In genomic region chr11:40692101-40692509, GRCm38 (mm10) we compare ENCODE assay signal across 7 mouse cellular contexts. TPM values are rescaled to one million over a fixed set of nuclear protein-coding genes. Genes with fewer than 3 reads are reported as not detected.
DNase-seq lines count a peak whose midpoint lies in the region; ATAC-seq lines count a peak whose summit lies in the region.

No protein-coding gene starts in this region.

- peaks cover 62% of the 10 kb centered on the region for H3K79me2 ChIP-seq in macrophage (ENCODE audit: inconsistent target)

- H3K4me1 ChIP-seq in lung, embryonic 15.5 days = peaks cover 22% of the 10 kb centered on the region

- no peak for DNase-seq in lung, adult 18-20 months
- peak; percentile 17 for DNase-seq in embryo, embryonic 11.5 days (ENCODE audit: low read depth, low spot score)
- peak; percentile 54 for DNase-seq in heart, postnatal 4 days
- DNase-seq in urinary bladder, adult 2 months (ENCODE audit: low spot score) = no peak
- DNase-seq in ovary, adult 18-20 months (ENCODE audit: low spot score) = no peak

- H3K9ac ChIP-seq in lung, embryonic 15.5 days = peak overlapping the region; percentile 68

- peak overlapping the region; percentile 89 for H3K4me2 ChIP-seq in lung, embryonic 15.5 days

- H3K27me3 ChIP-seq in lung, embryonic 15.5 days = no peaks in the 10 kb centered on the region

- H3K36me3 ChIP-seq in lung, embryonic 15.5 days = peaks cover 6% of the 10 kb centered on the region
- H3K36me3 ChIP-seq in macrophage (ENCODE audit: inconsistent target) = peaks cover 3% of the 10 kb centered on the region; the same call in 1 of the 2 replicates

- ATAC-seq in lung, embryonic 15.5 days (ENCODE audit: borderline replicate concordance, extremely low read depth, low FRiP score, low TSS enrichment) = peak; percentile 73

- H3K9me3 ChIP-seq in lung, embryonic 15.5 days = no peaks in the 10 kb centered on the region

- WGBS in lung, embryonic 15.5 days = under 1% methylated on average over 28 of the region's 28 CpGs
- 1% methylated on average over 23 of the region's 28 CpGs for WGBS in macrophage (ENCODE audit: missing documents)

- peak overlapping the region; percentile 95 for H3K27ac ChIP-seq in lung, embryonic 15.5 days
- H3K27ac ChIP-seq in macrophage = no peak overlapping the region

- peak overlapping the region; percentile 92 for H3K4me3 ChIP-seq in lung, embryonic 15.5 days
- H3K4me3 ChIP-seq in macrophage (ENCODE audit: inconsistent target) = peak overlapping the region; percentile 77

RNA-seq across cellular contexts. Expression of gene Mat2b, which starts 2.9 kb away (rescaled TPM):
- polyA plus RNA-seq in lung, embryonic 15.5 days (2015; fragmentation: Nextera tagmentation; extraction: Ambion mirVana) = 92.6 and 94.4 TPM in 2 replicates
- total RNA-seq in heart, postnatal 4 days (2021) = 10 to 100 TPM; 89.0 TPM
- total RNA-seq in macrophage (2018; cell fraction: chromatin; rRNA removed) = 100 to 1,000 TPM in 3 of 26 experiments, 10 to 100 TPM in 21, 1 to 10 TPM in 2; 6.4 to 103 (median 41.3) TPM
- total RNA-seq in macrophage (2018; cell fraction: cytosol; rRNA removed) = 10 to 100 TPM; 25.1 to 57.4 (median 48.2) TPM
- 10 to 100 TPM; 11.4 to 84.9 (median 36.2) TPM for total RNA-seq in macrophage (2018; cell fraction: nucleus; rRNA removed)
- polyA plus RNA-seq in macrophage (2018) = 28.8 to 55.1 TPM (median 43.4 TPM) in 3 replicates
- polyA plus RNA-seq in urinary bladder, adult 2 months (2012; rRNA removed) = 93.8 and 101 TPM in 2 replicates

RNA-seq across cellular contexts. Expression of gene Hmmr, which starts 41.1 kb away (rescaled TPM):
- 51.7 and 57.0 TPM in 2 replicates for polyA plus RNA-seq in lung, embryonic 15.5 days (2015; fragmentation: Nextera tagmentation; extraction: Ambion mirVana)
- 10 to 100 TPM; 36.3 to 43.2 TPM for total RNA-seq in heart, postnatal 4 days (2021)
- total RNA-seq in macrophage (2018; cell fraction: chromatin; rRNA removed) = 10 to 100 TPM in 1 of 26 experiments, 1 to 10 TPM in 15, under 1 TPM in 8, not detected in 2; 0.33 to 13.5 (median 1.5) TPM
- total RNA-seq in macrophage (2018; cell fraction: cytosol; rRNA removed) = 1 to 10 TPM in 14 of 26 experiments, under 1 TPM in 12; 0.38 to 5.5 (median 1.4) TPM
- 1 to 10 TPM in 11 of 26 experiments, under 1 TPM in 15; 0.23 to 6.2 (median 0.91) TPM for total RNA-seq in macrophage (2018; cell fraction: nucleus; rRNA removed)
- 0.32 to 7.1 TPM (median 3.3 TPM) in 3 replicates for polyA plus RNA-seq in macrophage (2018)
- 0.99 and 1.2 TPM in 2 replicates for polyA plus RNA-seq in urinary bladder, adult 2 months (2012; rRNA removed)

RNA-seq across cellular contexts. Expression of gene Nudcd2, which starts 41.4 kb away (rescaled TPM):
- 156 and 161 TPM in 2 replicates for polyA plus RNA-seq in lung, embryonic 15.5 days (2015; fragmentation: Nextera tagmentation; extraction: Ambion mirVana)
- 10 to 100 TPM; 30.6 to 31.7 TPM for total RNA-seq in heart, postnatal 4 days (2021)
- total RNA-seq in macrophage (2018; cell fraction: chromatin; rRNA removed) = 10 to 100 TPM in 19 of 26 experiments, 1 to 10 TPM in 7; 3.3 to 55.8 (median 18.0) TPM
- total RNA-seq in macrophage (2018; cell fraction: cytosol; rRNA removed) = 10 to 100 TPM; 19.9 to 45.8 (median 28.3) TPM
- 10 to 100 TPM in 22 of 26 experiments, 1 to 10 TPM in 4; 6.1 to 48.9 (median 15.6) TPM for total RNA-seq in macrophage (2018; cell fraction: nucleus; rRNA removed)
- polyA plus RNA-seq in macrophage (2018) = 35.8 to 54.5 TPM (median 53.0 TPM) in 3 replicates
- polyA plus RNA-seq in urinary bladder, adult 2 months (2012; rRNA removed) = 23.5 and 24.1 TPM in 2 replicates

Comparison
In these comparisons a context has a peak if more than half of its experiments do, and no peak if none do; other contexts are left out.
1. DNase-seq: peak in embryo, embryonic 11.5 days (single experiment) and heart, postnatal 4 days (single experiment); none in lung, adult 18-20 months (0 of 2), urinary bladder, adult 2 months (single experiment) and ovary, adult 18-20 months (single experiment).